Mouse (Mus musculus) hindbrain, embryonic 13.5 days (tissue): ENCODE measurements around the gene Akap11. TPM values are rescaled to one million over a fixed set of nuclear protein-coding genes. Genes with fewer than 3 reads are reported as not detected.
"Not testable (repeated sequence)": the region's sequence is repeated elsewhere in the genome, so short reads cannot be mapped to it uniquely, and the experiment has no call there.

Experiments
- ATAC-seq: fragments of 200-750 bp; cut with Nextera tagmentation; 2 replicates; pipeline ENCODE4 v1.8.0; 2017; ENCODE audit warnings: moderate TSS enrichment; ENCODE audit not compliant: low FRiP score
- H3K27ac ChIP-seq: fragments of 300-500 bp; sonication (generic); 2 replicates; pipeline ENCODE4 v1.5.1; 2015; ENCODE audit warnings: inconsistent platforms, mild to moderate bottlenecking, moderate library complexity
- H3K27me3 ChIP-seq: fragments of 300-500 bp; sonication (generic); 2 replicates; pipeline ENCODE4 v1.6.1; 2015; ENCODE audit warnings: mild to moderate bottlenecking, inconsistent platforms
- H3K36me3 ChIP-seq: fragments of 300-500 bp; sonication (generic); 2 replicates; pipeline ENCODE4 v1.6.1; 2015; ENCODE audit warnings: mild to moderate bottlenecking, inconsistent platforms
- H3K4me1 ChIP-seq: fragments of 300-500 bp; sonication (generic); replicated peaks from 2 replicates; pipeline ENCODE4 v1.6.1; 2015; ENCODE audit warnings: inconsistent platforms
- H3K4me2 ChIP-seq: fragments of 300-500 bp; sonication (generic); 2 replicates; pipeline ENCODE4 v1.6.1; 2015; ENCODE audit warnings: inconsistent platforms, mild to moderate bottlenecking, moderate library complexity
- H3K4me3 ChIP-seq: fragments of 300-500 bp; sonication (generic); 2 replicates; pipeline ENCODE4 v1.5.1; 2015; ENCODE audit warnings: mild to moderate bottlenecking, inconsistent platforms
- H3K9ac ChIP-seq: fragments of 300-500 bp; sonication (generic); 2 replicates; pipeline ENCODE4 v1.6.1; 2015; ENCODE audit warnings: mild to moderate bottlenecking, inconsistent platforms
- H3K9me3 ChIP-seq: fragments of 300-500 bp; sonication (generic); 2 replicates; pipeline ENCODE4 v1.6.1; 2016; ENCODE audit warnings: inconsistent platforms
- WGBS: fragments of 180-500 bp; shearing (Covaris S2); methylation state at CpG from one replicate; pipeline ENCODE4 v1.1.7; 2015; 5-methylcytosine and 5-hydroxymethylcytosine counted together
- polyA plus RNA-seq: library from polyadenylated mRNA; unstranded; fragments of >200 nt; fragmentation: Nextera tagmentation; extraction: Ambion mirVana; gene quantifications from 2 replicates; pipeline ENCODE4 v1.2.1, GENCODE M21; 2015

The Akap11 gene
- polyA plus RNA-seq: 37.8 and 40.5 TPM in 2 replicates

DNA sequence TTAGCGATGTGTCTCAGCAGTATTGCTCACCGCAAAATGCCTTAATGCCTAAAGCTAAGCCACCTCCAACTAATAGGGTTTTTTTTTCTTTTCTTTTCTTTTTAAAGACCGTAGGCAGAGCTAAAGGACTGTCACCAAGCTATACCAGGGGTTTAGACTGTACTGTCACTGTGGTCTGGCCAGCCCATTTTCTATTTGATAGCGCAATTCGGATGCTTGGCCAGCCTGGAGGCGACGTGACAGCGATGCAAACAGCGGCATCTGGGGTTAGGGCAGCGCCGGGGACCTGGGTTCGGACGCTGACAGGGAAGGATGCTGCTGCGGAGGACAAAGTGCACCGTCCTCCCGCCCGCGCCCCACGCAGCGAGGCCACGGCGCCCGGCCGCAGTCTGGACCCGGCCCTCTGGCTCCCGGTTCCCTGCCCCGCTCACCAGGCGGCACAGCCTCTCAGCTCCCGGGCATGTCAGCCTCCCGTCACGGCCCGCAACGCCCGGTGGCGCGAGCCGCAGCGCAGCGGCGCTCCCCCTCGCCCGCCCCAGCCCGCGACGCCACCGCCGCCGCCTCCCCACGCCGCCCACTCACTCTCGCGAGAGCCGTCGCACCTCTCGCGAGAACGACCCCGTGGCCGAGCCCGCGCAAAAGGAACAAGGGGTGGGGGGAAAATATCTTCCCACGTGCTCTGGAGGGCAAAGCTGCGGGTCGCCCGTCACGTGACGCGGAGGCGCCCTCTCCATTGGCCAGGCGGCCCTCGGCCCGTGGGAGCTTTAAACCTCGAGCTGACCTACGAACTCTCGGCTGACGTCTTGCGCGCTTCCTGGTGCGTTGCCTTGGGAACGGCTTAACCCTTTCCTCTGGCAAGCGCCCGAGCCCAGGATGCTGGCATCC, at the start of gene Akap11:
Akap11 (minus strand) TSS at position 528 of the 885 bp plus-strand sequence.
- Histone ChIP-seq H3K4me1 (peaks cover 38% of the 10 kb centered on the region), H3K4me3 (peak within 1 kb of the TSS; percentile 93), H3K9me3 (no peaks in the 10 kb centered on the region), H3K36me3 (no peaks in the 10 kb centered on the region), H3K4me2 (peak within 1 kb of the TSS; percentile 71), H3K27ac (peak within 1 kb of the TSS; percentile 97), H3K27me3 (no peaks in the 10 kb centered on the region), H3K9ac (peak within 1 kb of the TSS; percentile 98)
- WGBS: under 1% methylated on average over 79 of the region's 82 CpGs
- peak; percentile 94 for ATAC-seq

DNA sequence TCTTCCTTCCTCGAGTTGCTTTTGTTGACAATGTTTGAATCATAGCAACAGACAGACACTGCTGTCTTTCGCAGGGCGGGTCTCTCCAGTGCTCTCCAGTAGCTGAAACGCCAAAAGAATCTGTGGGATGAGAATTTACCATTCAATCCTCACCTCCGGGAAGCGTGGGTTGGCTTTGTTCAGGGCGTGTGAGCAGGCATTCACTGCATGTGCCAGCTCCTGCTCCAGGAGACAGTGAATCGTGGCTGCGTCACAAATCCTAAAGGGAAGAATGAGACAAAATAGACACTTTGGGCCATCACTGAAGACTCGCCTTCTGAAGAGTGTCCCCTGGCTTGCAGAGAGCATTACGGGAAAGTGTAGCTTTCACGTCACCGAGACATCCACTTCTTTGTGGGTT, 47.6 kb upstream of the Akap11 start:
- peaks cover 49% of the 10 kb centered on the region for H3K36me3 ChIP-seq

DNA sequence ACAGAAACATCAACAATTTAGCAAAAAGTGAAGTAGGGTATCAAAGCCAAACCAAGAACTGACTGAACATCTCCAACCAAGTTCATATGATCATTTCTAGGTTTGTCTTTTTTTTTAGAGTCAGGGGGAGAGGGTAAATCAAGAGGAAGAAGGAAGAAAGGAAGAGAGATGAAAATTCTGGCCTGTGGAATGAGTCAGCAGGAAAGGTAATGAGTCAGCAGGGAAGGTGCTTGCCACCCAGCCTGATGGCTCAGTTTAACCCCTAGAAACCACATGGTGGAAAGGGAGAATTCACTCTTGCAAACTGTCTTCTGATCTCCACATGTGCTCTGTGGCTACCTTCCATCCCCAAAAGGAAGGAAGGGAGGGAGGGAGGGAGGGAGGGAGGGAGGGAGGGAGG, 46.6 kb upstream of the Akap11 start:
- Histone ChIP-seq H3K9ac (no peak overlapping the region), H3K4me1 (no peaks in the 10 kb centered on the region), H3K27me3 (no peaks in the 10 kb centered on the region), H3K36me3 (peaks cover 53% of the 10 kb centered on the region), H3K9me3 (no peaks in the 10 kb centered on the region), H3K4me3 (no peak overlapping the region), H3K27ac (no peak overlapping the region), H3K4me2 (no peak overlapping the region)
- no peak for ATAC-seq

More for the DNA sequence above, 47.6 kb upstream of the Akap11 start:
- no peak for ATAC-seq
- WGBS: 86% methylated on average over 13 of the region's 13 CpGs
- no peak overlapping the region for H3K9ac ChIP-seq
- H3K27me3 ChIP-seq: no peaks in the 10 kb centered on the region
- H3K9me3 ChIP-seq: no peaks in the 10 kb centered on the region
- H3K4me1 ChIP-seq: no peaks in the 10 kb centered on the region
- no peak overlapping the region for H3K4me3 ChIP-seq
- no peak overlapping the region for H3K27ac ChIP-seq
- no peak overlapping the region for H3K4me2 ChIP-seq

DNA sequence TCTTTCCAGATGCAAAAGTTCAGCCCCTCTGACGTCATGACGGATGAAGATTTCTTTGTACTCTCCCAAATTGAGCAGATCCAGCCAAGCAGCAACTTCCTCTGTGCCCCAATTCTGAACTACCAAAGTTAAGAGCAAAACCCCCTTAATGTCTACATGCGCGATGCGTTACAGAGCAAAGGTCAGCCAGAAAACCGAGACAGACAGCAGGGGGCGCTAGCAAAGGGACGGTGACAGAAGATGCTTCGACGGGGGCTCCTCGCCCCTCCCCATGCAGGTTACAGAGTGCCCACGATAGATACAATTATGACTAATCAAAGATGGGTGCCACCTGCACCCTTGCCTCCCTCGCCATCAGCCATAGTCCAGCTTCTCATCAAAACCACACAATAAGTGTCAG, 39.3 kb upstream of the Akap11 start:
- no peak overlapping the region for H3K4me3 ChIP-seq
- H3K36me3 ChIP-seq: peaks cover 43% of the 10 kb centered on the region
- no peak overlapping the region for H3K4me2 ChIP-seq
- ATAC-seq: no peak
- WGBS: 74% methylated on average over 13 of the region's 13 CpGs
- H3K9ac ChIP-seq: no peak overlapping the region
- no peaks in the 10 kb centered on the region for H3K9me3 ChIP-seq
- no peak overlapping the region for H3K27ac ChIP-seq
- H3K27me3 ChIP-seq: no peaks in the 10 kb centered on the region
- no peaks in the 10 kb centered on the region for H3K4me1 ChIP-seq

GRCm38 (mm10) chr14:78568410-78568809, 31.8 kb upstream of the Akap11 start:
- peaks cover 15% of the 10 kb centered on the region for H3K36me3 ChIP-seq
- 93% methylated on average over 5 of the region's 5 CpGs for WGBS
- ATAC-seq: no peak
- H3K9ac ChIP-seq: no peak overlapping the region
- no peaks in the 10 kb centered on the region for H3K27me3 ChIP-seq
- H3K27ac ChIP-seq: no peak overlapping the region
- peaks cover 3% of the 10 kb centered on the region; the same call in 1 of the 2 replicates for H3K4me1 ChIP-seq
- H3K9me3 ChIP-seq: no peaks in the 10 kb centered on the region
- no peak overlapping the region for H3K4me3 ChIP-seq
- H3K4me2 ChIP-seq: no peak overlapping the region

- Histone ChIP-seq H3K9me3 (no peaks in the 10 kb centered on the region), H3K27ac (no peak overlapping the region), H3K9ac (no peak overlapping the region), H3K4me3 (no peak overlapping the region), H3K36me3 (peaks cover 6% of the 10 kb centered on the region), H3K4me1 (peaks cover 6% of the 10 kb centered on the region; the same call in 1 of the 2 replicates), H3K4me2 (no peak overlapping the region), H3K27me3 (no peaks in the 10 kb centered on the region)
- no peak for ATAC-seq
- 74% methylated on average over 4 of the region's 4 CpGs for WGBS
Observed at GRCm38 (mm10) chr14:78566431-78566830, 29.8 kb upstream of the Akap11 start.

DNA sequence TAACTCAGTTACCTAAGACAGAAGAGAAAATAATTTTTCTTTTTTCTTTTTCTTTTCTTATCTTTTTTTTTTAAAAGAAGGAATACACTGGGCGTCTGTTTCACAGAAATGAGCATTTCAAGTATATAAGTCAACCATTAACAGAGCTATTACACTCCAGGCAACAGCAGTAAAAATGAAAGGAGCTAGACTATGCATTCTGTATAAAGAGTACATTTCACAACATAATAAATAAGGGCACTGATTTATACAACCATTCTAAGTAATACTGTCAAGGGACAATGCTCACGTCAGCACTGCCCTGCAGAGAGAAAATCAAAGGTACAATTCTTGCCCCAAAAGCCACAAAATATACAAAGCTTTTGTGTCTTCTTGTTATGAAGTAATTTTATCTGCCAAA, 27.7 kb upstream of the Akap11 start:
- H3K9ac ChIP-seq: no peak overlapping the region
- no peaks in the 10 kb centered on the region for H3K9me3 ChIP-seq
- H3K4me3 ChIP-seq: no peak overlapping the region
- no peak overlapping the region for H3K27ac ChIP-seq
- ATAC-seq: no peak
- 75% methylated on average over 2 of the region's 2 CpGs for WGBS
- H3K4me1 ChIP-seq: peaks cover 6% of the 10 kb centered on the region; the same call in 1 of the 2 replicates
- peaks cover under 1% of the 10 kb centered on the region for H3K36me3 ChIP-seq
- no peak overlapping the region for H3K4me2 ChIP-seq
- H3K27me3 ChIP-seq: no peaks in the 10 kb centered on the region

DNA sequence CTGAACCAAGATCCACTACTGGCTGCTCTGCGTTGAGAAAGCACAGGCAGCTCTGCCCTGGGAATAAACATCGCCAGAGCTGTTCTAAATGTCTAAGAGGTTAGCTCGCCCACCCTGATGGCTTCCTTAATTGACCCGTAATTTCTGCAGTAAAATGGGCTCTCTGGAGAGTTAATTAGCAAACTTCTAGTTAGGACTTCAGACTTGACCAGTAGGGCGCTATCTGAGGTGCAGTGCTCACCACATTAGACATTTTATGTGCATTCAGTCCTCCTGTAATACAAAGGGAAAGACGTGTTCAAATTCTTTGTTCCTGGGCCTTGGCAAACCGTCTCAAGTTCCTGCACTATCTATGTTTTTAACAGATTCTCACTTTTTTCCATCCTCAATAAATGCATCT, 26.6 kb upstream of the Akap11 start:
- no peaks in the 10 kb centered on the region for H3K27me3 ChIP-seq
- WGBS: 75% methylated on average over 7 of the region's 7 CpGs

DNA sequence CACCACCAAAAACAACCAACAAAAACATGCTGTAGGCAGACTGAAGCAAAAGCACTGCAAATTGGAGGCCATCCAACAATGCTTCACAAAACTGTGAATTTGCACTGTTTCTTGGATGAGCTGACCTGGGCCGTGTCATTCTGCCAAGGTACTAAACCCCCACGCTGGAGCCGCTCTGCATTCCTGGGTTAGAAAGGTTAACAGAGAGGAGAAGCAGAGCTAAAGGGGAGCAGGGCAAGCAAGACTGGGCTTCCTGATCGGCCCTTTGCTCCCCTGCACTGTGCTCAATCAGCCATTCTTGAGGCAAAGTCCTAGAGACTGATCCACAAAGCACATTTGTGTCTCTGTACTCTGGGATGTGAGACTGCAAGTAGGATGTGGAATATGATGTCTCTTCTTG, 25.5 kb upstream of the Akap11 start:
- peaks cover 4% of the 10 kb centered on the region; the same call in 1 of the 2 replicates for H3K36me3 ChIP-seq
- H3K9ac ChIP-seq: no peak overlapping the region
- ATAC-seq: no peak
- H3K4me3 ChIP-seq: no peak overlapping the region
- 81% methylated on average over 4 of the region's 4 CpGs for WGBS
- peaks cover 6% of the 10 kb centered on the region; the same call in 1 of the 2 replicates for H3K4me1 ChIP-seq
- H3K27me3 ChIP-seq: no peaks in the 10 kb centered on the region
- no peak overlapping the region for H3K4me2 ChIP-seq
- H3K27ac ChIP-seq: no peak overlapping the region
- H3K9me3 ChIP-seq: no peaks in the 10 kb centered on the region

More for the DNA sequence above, 26.6 kb upstream of the Akap11 start:
- Histone ChIP-seq H3K36me3 (peaks cover 4% of the 10 kb centered on the region; the same call in 1 of the 2 replicates), H3K27ac (peak overlapping the region; percentile 12; the same call in 1 of the 2 replicates), H3K4me1 (peaks cover 6% of the 10 kb centered on the region; the same call in 1 of the 2 replicates), H3K9ac (no peak overlapping the region), H3K4me2 (no peak overlapping the region), H3K4me3 (no peak overlapping the region), H3K9me3 (no peaks in the 10 kb centered on the region)
- ATAC-seq: no peak

GRCm38 (mm10) chr14:78559042-78559441, 22.4 kb upstream of the Akap11 start:
- Histone ChIP-seq H3K27me3 (no peaks in the 10 kb centered on the region), H3K4me1 (0 out of 2 replicates have a peak, but pooled peaks cover 4% of the 10 kb centered on the region), H3K36me3 (peaks cover 4% of the 10 kb centered on the region; the same call in 1 of the 2 replicates), H3K27ac (no peak overlapping the region), H3K4me3 (no peak overlapping the region), H3K9ac (no peak overlapping the region), H3K4me2 (no peak overlapping the region), H3K9me3 (no peaks in the 10 kb centered on the region)
- 95% methylated on average over 8 of the region's 8 CpGs for WGBS
- ATAC-seq: no peak

GRCm38 (mm10) chr14:78554830-78555229, 18.2 kb upstream of the Akap11 start:
- not testable (repeated sequence) for H3K27ac ChIP-seq, H3K4me3 ChIP-seq, H3K36me3 ChIP-seq, H3K4me2 ChIP-seq, H3K4me1 ChIP-seq, H3K9me3 ChIP-seq, ATAC-seq, H3K9ac ChIP-seq, H3K27me3 ChIP-seq
- 56% methylated on average over 3 of the region's 3 CpGs for WGBS

DNA sequence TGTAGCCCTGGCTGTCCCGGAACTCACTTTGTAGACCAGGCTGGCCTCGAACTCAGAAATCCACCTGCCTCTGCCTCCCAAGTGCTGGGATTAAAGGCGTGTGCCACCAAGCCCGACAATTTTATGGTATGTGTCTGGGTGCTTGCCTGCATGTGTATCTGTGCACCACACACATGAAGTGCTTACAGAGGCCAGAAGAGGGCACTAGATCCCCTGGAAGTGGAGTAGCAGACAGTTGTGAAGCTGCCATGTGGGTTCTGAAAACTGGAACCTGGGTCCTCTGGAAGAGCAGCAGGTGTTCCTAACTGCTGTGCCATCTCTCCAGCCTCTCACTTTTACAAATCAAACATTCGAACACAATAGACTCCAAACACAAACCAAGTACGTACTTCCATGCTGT, 17.1 kb upstream of the Akap11 start:
- Histone ChIP-seq H3K36me3 (peaks cover 4% of the 10 kb centered on the region; the same call in 1 of the 2 replicates), H3K4me1 (no peaks in the 10 kb centered on the region), H3K4me3 (no peak overlapping the region), H3K4me2 (no peak overlapping the region), H3K27ac (no peak overlapping the region), H3K9me3 (no peaks in the 10 kb centered on the region), H3K27me3 (no peaks in the 10 kb centered on the region), H3K9ac (no peak overlapping the region)
- ATAC-seq: no peak
- 98% methylated on average over 6 of the region's 6 CpGs for WGBS

GRCm38 (mm10) chr14:78548807-78549206, 12.2 kb upstream of the Akap11 start:
- H3K27ac ChIP-seq: no peak overlapping the region
- WGBS: 91% methylated on average over 6 of the region's 6 CpGs
- H3K4me2 ChIP-seq: no peak overlapping the region
- H3K4me1 ChIP-seq: no peaks in the 10 kb centered on the region
- ATAC-seq: no peak
- no peaks in the 10 kb centered on the region for H3K27me3 ChIP-seq
- no peak overlapping the region for H3K4me3 ChIP-seq
- H3K36me3 ChIP-seq: no peaks in the 10 kb centered on the region
- H3K9ac ChIP-seq: no peak overlapping the region
- H3K9me3 ChIP-seq: no peaks in the 10 kb centered on the region
